Mouse (Mus musculus) testis, adult 2 months (tissue): ENCODE measurements at regions not wholly inside any gene's neighbourhood (a gene's known extent, or its start where the extent isn't known, plus 50 kb on each side); places are given as distances from the start of the nearest gene placed in this dataset.

Source experiments
- H3K27ac ChIP-seq: fragments of 200-500 bp; 2 replicates; pipeline ENCODE4 v1.5.1; 2012; ENCODE audit warnings: low read depth, low read length; ENCODE audit not compliant: control insufficient read depth, insufficient read depth
- H3K27me3 ChIP-seq: fragments of 200-500 bp; 2 replicates; pipeline ENCODE4 v1.6.1; 2012; ENCODE audit warnings: mild to moderate bottlenecking, low read length, moderate library complexity; ENCODE audit not compliant: control insufficient read depth, insufficient read depth
- H3K36me3 ChIP-seq: fragments of 200-500 bp; 2 replicates; pipeline ENCODE4 v1.6.1; 2012; ENCODE audit warnings: mild to moderate bottlenecking, low read length; ENCODE audit not compliant: control insufficient read depth, insufficient read depth
- H3K4me1 ChIP-seq: fragments of 200-500 bp; 2 replicates; pipeline ENCODE4 v1.6.1; 2012; ENCODE audit warnings: low read length; ENCODE audit not compliant: control insufficient read depth, insufficient read depth
- H3K4me3 ChIP-seq: fragments of 200-500 bp; 2 replicates; pipeline ENCODE4 v1.5.1; 2012; ENCODE audit warnings: low read depth, mild to moderate bottlenecking, low read length, moderate library complexity, mixed read lengths; ENCODE audit not compliant: control insufficient read depth
- CTCF ChIP-seq: fragments of 200-500 bp; IDR thresholded peaks from 2 replicates; pipeline ENCODE4 v1.5.1; 2012; ENCODE audit warnings: low read depth, mild to moderate bottlenecking, inconsistent platforms, low read length, moderate library complexity; ENCODE audit not compliant: control insufficient read depth, insufficient read depth, insufficient replicate concordance
- POLR2A ChIP-seq: fragments of 200-500 bp; IDR thresholded peaks from 2 replicates; pipeline ENCODE4 v1.6.1; 2012; ENCODE audit warnings: low read depth, mild to moderate bottlenecking, inconsistent platforms, low read length, moderate library complexity; ENCODE audit not compliant: control insufficient read depth

GRCm38 (mm10) chr2:92782621-92783020, 132.3 kb upstream of the Syt13 start:
- no peaks in the 10 kb centered on the region for H3K36me3 ChIP-seq
- no peak overlapping the region for H3K27ac ChIP-seq
- H3K4me3 ChIP-seq: no peak overlapping the region
- H3K4me1 ChIP-seq: no peaks in the 10 kb centered on the region
- no peaks in the 10 kb centered on the region for H3K27me3 ChIP-seq
- no peak for TF ChIP-seq CTCF
- TF ChIP-seq POLR2A: no peak

- Histone ChIP-seq H3K4me3 (no peak overlapping the region), H3K4me1 (no peaks in the 10 kb centered on the region), H3K36me3 (no peaks in the 10 kb centered on the region), H3K27ac (no peak overlapping the region), H3K27me3 (no peaks in the 10 kb centered on the region)
- no peak for TF ChIP-seq POLR2A
- no peak for TF ChIP-seq CTCF
Measured at GRCm38 (mm10) chr2:92784916-92785315, 130.0 kb upstream of the Syt13 start.

GRCm38 (mm10) chr2:92787925-92788410, 126.9 kb upstream of the Syt13 start:
- H3K27me3 ChIP-seq: no peaks in the 10 kb centered on the region
- no peak for TF ChIP-seq POLR2A
- TF ChIP-seq CTCF: no peak
- no peak overlapping the region for H3K27ac ChIP-seq

GRCm38 (mm10) chr2:92788875-92789274, 126.0 kb upstream of the Syt13 start:
- Histone ChIP-seq H3K36me3 (no peaks in the 10 kb centered on the region), H3K4me1 (no peaks in the 10 kb centered on the region), H3K27ac (no peak overlapping the region), H3K27me3 (no peaks in the 10 kb centered on the region), H3K4me3 (no peak overlapping the region)
- TF ChIP-seq POLR2A: no peak
- TF ChIP-seq CTCF: no peak

More at GRCm38 (mm10) chr2:92787925-92788410, 126.9 kb upstream of the Syt13 start:
- Histone ChIP-seq H3K4me1 (no peaks in the 10 kb centered on the region), H3K36me3 (no peaks in the 10 kb centered on the region), H3K4me3 (no peak overlapping the region)

- no peaks in the 10 kb centered on the region for H3K36me3 ChIP-seq
Measured at GRCm38 (mm10) chr2:92790374-92790773, 124.5 kb upstream of the Syt13 start.

GRCm38 (mm10) chr2:92799770-92800169, 115.1 kb upstream of the Syt13 start:
- no peaks in the 10 kb centered on the region for H3K4me1 ChIP-seq
- no peak overlapping the region for H3K27ac ChIP-seq
- TF ChIP-seq POLR2A (no peak), CTCF (no peak)
- H3K36me3 ChIP-seq: no peaks in the 10 kb centered on the region
- H3K4me3 ChIP-seq: no peak overlapping the region
- no peaks in the 10 kb centered on the region for H3K27me3 ChIP-seq

More at GRCm38 (mm10) chr2:92790374-92790773, 124.5 kb upstream of the Syt13 start:
- Histone ChIP-seq H3K27me3 (no peaks in the 10 kb centered on the region), H3K4me3 (no peak overlapping the region), H3K4me1 (no peaks in the 10 kb centered on the region), H3K27ac (no peak overlapping the region)
- no peak for TF ChIP-seq CTCF
- TF ChIP-seq POLR2A: no peak

GRCm38 (mm10) chr2:92800667-92801066, 114.2 kb upstream of the Syt13 start:
- TF ChIP-seq POLR2A (no peak), CTCF (no peak)
- no peaks in the 10 kb centered on the region for H3K36me3 ChIP-seq
- no peak overlapping the region for H3K27ac ChIP-seq
- no peaks in the 10 kb centered on the region for H3K27me3 ChIP-seq
- no peaks in the 10 kb centered on the region for H3K4me1 ChIP-seq
- no peak overlapping the region for H3K4me3 ChIP-seq

GRCm38 (mm10) chr2:92804916-92805315, 110.0 kb upstream of the Syt13 start:
- Histone ChIP-seq H3K36me3 (no peaks in the 10 kb centered on the region), H3K27me3 (no peaks in the 10 kb centered on the region), H3K27ac (no peak overlapping the region), H3K4me1 (no peaks in the 10 kb centered on the region), H3K4me3 (no peak overlapping the region)
- TF ChIP-seq CTCF: no peak
- no peak for TF ChIP-seq POLR2A

- no peak for TF ChIP-seq POLR2A
- no peak for TF ChIP-seq CTCF
- no peak overlapping the region for H3K27ac ChIP-seq
- H3K36me3 ChIP-seq: no peaks in the 10 kb centered on the region
- no peak overlapping the region for H3K4me3 ChIP-seq
- no peaks in the 10 kb centered on the region for H3K4me1 ChIP-seq
- H3K27me3 ChIP-seq: no peaks in the 10 kb centered on the region
Measured at GRCm38 (mm10) chr2:92805761-92806160, 109.1 kb upstream of the Syt13 start.
